Mouse (Mus musculus) heart, embryonic 16.5 days (tissue): ENCODE measurements around the gene Arhgap9. TPM values are rescaled to one million over a fixed set of nuclear protein-coding genes. Genes with fewer than 3 reads are reported as not detected.

Experiments
- ATAC-seq: fragments of 200-750 bp; cut with Nextera tagmentation; replicated peaks from 2 replicates; pipeline ENCODE4 v1.8.0; 2017; ENCODE audit warnings: moderate number of reproducible peaks; ENCODE audit not compliant: insufficient read depth, low FRiP score; ENCODE audit errors: extremely low read depth
- H3K27ac ChIP-seq: fragments of 300-500 bp; sonication (generic); 2 replicates; pipeline ENCODE4 v1.5.1; 2014; ENCODE audit warnings: mild to moderate bottlenecking, low read length, control low read depth, moderate library complexity
- H3K27me3 ChIP-seq: fragments of 300-500 bp; sonication (generic); 2 replicates; pipeline ENCODE4 v1.6.1; 2014; ENCODE audit warnings: low read length, mixed read lengths; ENCODE audit not compliant: control insufficient read depth, insufficient read depth
- H3K36me3 ChIP-seq: fragments of 300-500 bp; sonication (generic); 2 replicates; pipeline ENCODE4 v1.6.1; 2014; ENCODE audit not compliant: control insufficient read depth, insufficient read depth
- H3K4me1 ChIP-seq: fragments of 300-500 bp; sonication (generic); 2 replicates; pipeline ENCODE4 v1.6.1; 2014; ENCODE audit warnings: low read length, mixed read lengths; ENCODE audit not compliant: control insufficient read depth, insufficient read depth
- H3K4me2 ChIP-seq: fragments of 300-500 bp; sonication (generic); 2 replicates; pipeline ENCODE4 v1.6.1; 2014; ENCODE audit warnings: low read depth, mild to moderate bottlenecking, control low read depth, low read length
- H3K4me3 ChIP-seq: fragments of 300-500 bp; sonication (generic); 2 replicates; pipeline ENCODE4 v1.5.1; 2014; ENCODE audit warnings: mild to moderate bottlenecking, control low read depth, low read length
- H3K9ac ChIP-seq: fragments of 300-500 bp; sonication (generic); 2 replicates; pipeline ENCODE4 v1.6.1; 2014; ENCODE audit warnings: low read length, control low read depth
- H3K9me3 ChIP-seq: fragments of 300-500 bp; sonication (generic); replicated peaks from 2 replicates; pipeline ENCODE4 v1.6.1; 2016; ENCODE audit warnings: low read length; ENCODE audit not compliant: control insufficient read depth
- WGBS: fragments of 180-500 bp; shearing (Covaris S2); extraction: QIAGEN DNeasy Blood & Tissue Kit; methylation state at CpG from one replicate; pipeline ENCODE4 v1.1.7; 2014; 5-methylcytosine and 5-hydroxymethylcytosine counted together
- polyA plus RNA-seq: library from polyadenylated mRNA; unstranded; fragments of >200 nt; fragmentation: Nextera tagmentation; extraction: Ambion mirVana; gene quantifications from 2 replicates; pipeline ENCODE4 v1.2.1, GENCODE M21; 2015

Arhgap9 gene
- polyA plus RNA-seq, 1 experiment from 2014 or later, result 15.9 TPM

DNA sequence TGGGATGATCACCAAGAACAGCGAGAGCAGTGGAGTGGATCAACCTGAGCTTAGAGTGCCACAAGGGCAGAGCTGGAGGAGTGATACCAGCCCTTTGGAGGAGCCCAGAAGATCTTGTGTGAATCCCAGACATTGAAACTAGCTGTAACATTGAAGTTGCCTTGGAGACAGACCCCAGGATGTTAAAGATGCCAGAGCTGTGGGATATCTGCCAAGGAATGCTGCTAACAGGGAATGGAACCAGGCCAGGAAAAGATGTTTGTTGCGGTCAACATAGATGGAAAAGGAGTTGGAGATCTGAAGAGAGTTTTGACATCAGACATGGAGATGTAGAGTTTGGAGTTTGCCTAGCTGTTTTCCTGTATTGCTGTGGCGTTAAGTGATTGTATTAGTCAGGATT is 24.4 kb downstream of the Arhgap9 start:
- 71% methylated on average over 3 of the region's 3 CpGs for WGBS
- Histone ChIP-seq H3K4me3 (no peak overlapping the region), H3K27ac (no peak overlapping the region), H3K27me3 (peaks cover 5% of the 10 kb centered on the region), H3K9me3 (no peaks in the 10 kb centered on the region), H3K36me3 (no peaks in the 10 kb centered on the region), H3K4me2 (no peak overlapping the region), H3K4me1 (peaks cover 10% of the 10 kb centered on the region), H3K9ac (no peak overlapping the region)
- ATAC-seq, result no peak

GRCm38 (mm10) chr10:127348957-127349356 is 27.2 kb downstream of the Arhgap9 start:
- 60% methylated on average over 4 of the region's 4 CpGs for WGBS
- H3K27ac ChIP-seq, result no peak overlapping the region

GRCm38 (mm10) chr10:127349810-127350209 is 28.0 kb downstream of the Arhgap9 start:
- H3K4me2 ChIP-seq, result no peak overlapping the region
- no peaks in the 10 kb centered on the region for H3K36me3 ChIP-seq
- no peaks in the 10 kb centered on the region for H3K9me3 ChIP-seq
- 0 out of 2 replicates have a peak, but pooled peaks cover 5% of the 10 kb centered on the region for H3K27me3 ChIP-seq
- no peaks in the 10 kb centered on the region for H3K4me1 ChIP-seq
- no peak overlapping the region for H3K4me3 ChIP-seq
- WGBS, result 63% methylated on average over 8 of the region's 8 CpGs
- H3K27ac ChIP-seq, result no peak overlapping the region
- H3K9ac ChIP-seq, result no peak overlapping the region
- ATAC-seq, result no peak

More at GRCm38 (mm10) chr10:127348957-127349356, 27.2 kb downstream of the Arhgap9 start:
- ATAC-seq, result no peak
- Histone ChIP-seq H3K36me3 (no peaks in the 10 kb centered on the region), H3K4me1 (no peaks in the 10 kb centered on the region), H3K4me3 (no peak overlapping the region), H3K27me3 (0 out of 2 replicates have a peak, but pooled peaks cover 5% of the 10 kb centered on the region), H3K4me2 (no peak overlapping the region), H3K9ac (no peak overlapping the region), H3K9me3 (no peaks in the 10 kb centered on the region)

GRCm38 (mm10) chr10:127350594-127351284 is 29.0 kb downstream of the Arhgap9 start:
- Histone ChIP-seq H3K27ac (no peak overlapping the region), H3K27me3 (0 out of 2 replicates have a peak, but pooled peaks cover 5% of the 10 kb centered on the region), H3K9me3 (no peaks in the 10 kb centered on the region), H3K9ac (peak overlapping the region; percentile 67), H3K36me3 (no peaks in the 10 kb centered on the region), H3K4me2 (peak overlapping the region; percentile 67), H3K4me1 (no peaks in the 10 kb centered on the region), H3K4me3 (peak overlapping the region; percentile 38)
- WGBS, result 12% methylated on average over 24 of the region's 24 CpGs
- ATAC-seq, result peak; percentile 69

- WGBS, result 83% methylated on average over 8 of the region's 8 CpGs
- Histone ChIP-seq H3K36me3 (no peaks in the 10 kb centered on the region), H3K4me3 (no peak overlapping the region), H3K9ac (no peak overlapping the region), H3K9me3 (no peaks in the 10 kb centered on the region), H3K4me2 (no peak overlapping the region), H3K27me3 (0 out of 2 replicates have a peak, but pooled peaks cover 5% of the 10 kb centered on the region), H3K4me1 (no peaks in the 10 kb centered on the region), H3K27ac (no peak overlapping the region)
- ATAC-seq, result no peak
Observed at GRCm38 (mm10) chr10:127351285-127351595, 29.5 kb downstream of the Arhgap9 start.

GRCm38 (mm10) chr10:127351719-127352118 is 30.0 kb downstream of the Arhgap9 start:
- H3K4me1 ChIP-seq, result no peaks in the 10 kb centered on the region
- no peak overlapping the region for H3K27ac ChIP-seq
- 0 out of 2 replicates have a peak, but pooled peaks cover 5% of the 10 kb centered on the region for H3K27me3 ChIP-seq
- no peaks in the 10 kb centered on the region for H3K36me3 ChIP-seq
- H3K4me3 ChIP-seq, result no peak overlapping the region
- WGBS, result 65% methylated on average over 8 of the region's 8 CpGs
- no peak overlapping the region for H3K4me2 ChIP-seq
- ATAC-seq, result no peak
- H3K9ac ChIP-seq, result no peak overlapping the region
- no peaks in the 10 kb centered on the region for H3K9me3 ChIP-seq

GRCm38 (mm10) chr10:127352187-127352586 is 30.4 kb downstream of the Arhgap9 start:
- Histone ChIP-seq H3K9me3 (no peaks in the 10 kb centered on the region), H3K4me1 (no peaks in the 10 kb centered on the region), H3K9ac (no peak overlapping the region), H3K4me3 (no peak overlapping the region), H3K27ac (no peak overlapping the region), H3K36me3 (no peaks in the 10 kb centered on the region), H3K4me2 (no peak overlapping the region), H3K27me3 (0 out of 2 replicates have a peak, but pooled peaks cover 5% of the 10 kb centered on the region)
- WGBS, result 81% methylated on average over 9 of the region's 9 CpGs
- no peak for ATAC-seq

GRCm38 (mm10) chr10:127352766-127353165 is 31.0 kb downstream of the Arhgap9 start:
- 0 out of 2 replicates have a peak, but pooled peaks cover 5% of the 10 kb centered on the region for H3K27me3 ChIP-seq
- 87% methylated on average over 11 of the region's 11 CpGs for WGBS
- ATAC-seq, result no peak

More at GRCm38 (mm10) chr10:127352766-127353165, 31.0 kb downstream of the Arhgap9 start:
- no peaks in the 10 kb centered on the region for H3K9me3 ChIP-seq
- H3K27ac ChIP-seq, result no peak overlapping the region
- H3K4me2 ChIP-seq, result no peak overlapping the region
- H3K9ac ChIP-seq, result no peak overlapping the region
- no peak overlapping the region for H3K4me3 ChIP-seq
- H3K36me3 ChIP-seq, result no peaks in the 10 kb centered on the region
- no peaks in the 10 kb centered on the region for H3K4me1 ChIP-seq
